Mouse (Mus musculus) heart, postnatal 10 days (tissue): ENCODE measurements around the gene Gjd2. TPM values are rescaled to one million over a fixed set of nuclear protein-coding genes. Genes with fewer than 3 reads are reported as not detected.

Source experiments
- DNase-seq, 2 experiments: peaks; one replicate each; pipeline ENCODE4 v3.0.0; 2021
- intact Hi-C: fragments of 180-260 bp; cut with DNase I; formaldehyde crosslinking; loops from one replicate; pipeline ENCODE4 v1.15.1; 2025
- total RNA-seq, 2 experiments: library from RNA; stranded (reverse); gene quantifications; 2 replicates each; pipeline ENCODE4 v1.2.3; 2021

The Gjd2 gene
- total RNA-seq, result not detected

GRCm38 (mm10) chr2:114013295-114013771, at the start of gene Gjd2:
Gene Gjd2, minus strand, starts transcription at chr2:114013619.
- DNase-seq, result peak; percentile 10 to 13
- intact Hi-C loops, result no loop called here

GRCm38 (mm10) chr2:114060071-114060591, 46.7 kb upstream of the Gjd2 start:
- intact Hi-C loops, result no loop called here
- DNase-seq, result no peak

GRCm38 (mm10) chr2:114059608-114060007, 46.2 kb upstream of the Gjd2 start:
- intact Hi-C loops, result no loop called here
- no peak for DNase-seq

GRCm38 (mm10) chr2:114058226-114058796, 44.9 kb upstream of the Gjd2 start:
- intact Hi-C loops, result no loop called here

DNA sequence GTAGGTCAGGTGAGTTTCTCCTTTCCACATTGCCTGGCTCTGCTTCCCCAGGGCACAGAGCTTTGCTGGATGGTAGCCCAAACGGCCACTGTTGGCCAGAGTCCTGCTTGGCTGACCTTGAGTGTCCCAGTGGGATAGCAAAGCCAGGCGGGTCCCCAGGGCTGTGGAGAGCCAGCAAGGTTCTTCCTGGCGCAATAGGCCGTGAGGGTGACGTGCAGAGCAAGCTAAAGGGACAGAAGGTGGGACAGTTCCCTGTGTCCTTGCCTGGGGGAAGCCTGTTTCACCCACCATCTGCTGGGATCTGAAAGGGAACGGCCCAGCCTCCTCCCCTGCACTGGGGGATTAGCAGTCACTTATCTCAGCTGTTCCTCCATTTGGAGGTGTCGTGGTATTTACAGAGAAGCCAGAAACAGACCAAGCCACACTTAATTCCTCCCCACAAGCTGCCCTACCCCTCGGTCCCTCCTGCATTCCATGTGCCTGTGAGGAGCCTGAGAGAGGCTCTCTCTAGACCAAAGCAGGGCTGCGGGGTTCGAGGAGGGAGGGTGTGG, 44.0 kb upstream of the Gjd2 start:
- intact Hi-C loops, result loop anchor here (1.0 kb wide), 1 partner anchor 73 kb away; no protein-coding TSS in a partner anchor

More at GRCm38 (mm10) chr2:114058226-114058796, 44.9 kb upstream of the Gjd2 start:
- DNase-seq, result peak; percentile 69 to 78

DNA sequence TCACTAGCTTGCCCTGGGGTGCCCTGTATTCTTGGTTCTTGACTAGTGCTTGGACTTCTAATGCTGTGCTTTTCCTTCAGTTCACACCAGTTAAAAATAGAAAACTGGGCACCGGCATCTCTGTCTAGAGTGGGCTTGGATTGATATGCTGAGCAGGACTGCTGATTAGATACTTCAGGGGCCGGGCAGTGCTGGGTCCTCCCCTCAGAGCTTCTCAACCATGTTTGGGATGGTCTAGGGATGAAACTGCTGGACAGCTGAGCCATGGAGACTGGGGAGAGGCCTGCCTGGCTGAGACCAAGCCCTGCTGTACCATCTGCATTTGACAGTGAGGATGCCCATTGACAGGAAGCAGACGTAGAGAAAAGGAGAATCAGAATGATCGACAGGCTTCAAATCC, 40.7 kb upstream of the Gjd2 start:
- intact Hi-C loops, result no loop called here
- peak; percentile 70 to 83 for DNase-seq

More for the DNA sequence above, 44.0 kb upstream of the Gjd2 start:
- DNase-seq, result peak; percentile 94 to 95

DNA sequence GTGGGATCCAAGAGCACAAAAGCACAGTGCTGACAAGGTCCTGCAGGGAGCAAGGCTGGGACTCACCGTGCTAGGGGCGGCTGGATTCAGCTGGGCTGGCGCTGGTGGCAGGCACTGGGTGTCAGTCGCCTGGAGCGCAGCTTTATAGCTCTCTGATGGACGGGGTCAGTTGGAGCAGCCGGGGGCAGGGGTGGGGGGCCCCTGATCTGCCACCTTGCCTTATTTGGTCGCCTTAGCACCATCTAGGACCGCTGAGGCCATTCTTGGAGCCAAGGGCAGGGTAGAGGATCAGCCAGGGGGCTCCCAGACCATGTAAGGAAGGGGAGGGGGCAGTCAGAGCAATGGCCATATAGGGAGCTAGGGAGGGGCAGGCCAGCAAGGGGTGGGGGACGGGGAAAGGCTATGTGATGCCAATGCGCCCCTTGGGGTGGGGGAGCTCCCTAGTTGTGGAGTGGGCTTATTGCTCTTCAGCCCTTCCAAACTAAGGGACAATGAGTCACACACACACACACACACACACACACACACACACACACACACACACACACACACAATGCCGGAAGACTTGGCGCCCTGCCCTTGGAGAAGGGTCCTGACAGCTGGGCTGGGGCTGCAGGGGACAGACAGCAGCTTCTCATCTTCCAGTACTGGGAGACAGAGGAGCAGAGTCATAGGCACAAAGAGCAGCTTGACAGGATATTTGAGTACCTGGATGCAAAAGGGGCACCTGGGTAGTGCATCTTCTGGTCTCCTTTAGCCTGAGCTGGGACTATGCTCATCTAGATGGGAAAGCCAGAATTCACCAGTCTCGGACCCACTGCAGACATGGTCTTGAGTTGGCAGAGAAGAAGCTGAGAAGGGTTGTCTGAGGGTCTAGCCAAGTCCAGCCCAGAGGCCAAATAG, 39.5 kb upstream of the Gjd2 start, which contains the start of gene Actc1:
Actc1 (minus strand) TSS at position 853 of the 903 bp plus-strand sequence.
- peak; percentile 87 for DNase-seq
- intact Hi-C loops, result no loop called here

GRCm38 (mm10) chr2:114051871-114052241, 38.4 kb upstream of the Gjd2 start:
- DNase-seq, result no peak
- intact Hi-C loops, result no loop called here

- DNase-seq, result peak in 1 of 2 experiments; percentile 33
- intact Hi-C loops, result no loop called here
Measured at GRCm38 (mm10) chr2:114051111-114051870, 37.9 kb upstream of the Gjd2 start.

- intact Hi-C loops, result no loop called here
- peak in 1 of 2 experiments; percentile 30 for DNase-seq
Measured at GRCm38 (mm10) chr2:114050150-114050549, 36.7 kb upstream of the Gjd2 start.

DNA sequence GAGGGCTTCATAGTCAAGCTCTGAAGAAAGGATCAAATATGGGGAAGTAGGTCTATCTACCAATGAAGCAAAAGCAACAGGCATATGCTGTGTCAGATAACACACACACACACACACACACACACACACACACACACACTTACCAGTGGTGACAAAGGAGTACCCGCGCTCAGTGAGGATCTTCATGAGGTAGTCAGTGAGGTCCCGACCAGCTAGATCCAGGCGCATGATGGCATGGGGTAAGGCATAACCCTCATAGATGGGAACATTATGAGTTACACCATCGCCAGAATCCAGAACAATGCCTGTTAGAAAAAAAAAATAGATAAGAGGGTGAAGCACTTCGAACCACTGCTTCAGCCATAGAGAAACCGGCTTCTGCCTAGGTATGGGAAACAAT, 36.0 kb upstream of the Gjd2 start:
- DNase-seq, result no peak
- intact Hi-C loops, result no loop called here

- DNase-seq, result no peak
- intact Hi-C loops, result no loop called here
Measured at GRCm38 (mm10) chr2:114047960-114048611, 34.7 kb upstream of the Gjd2 start.

GRCm38 (mm10) chr2:114046151-114046664, 32.8 kb upstream of the Gjd2 start:
- intact Hi-C loops, result no loop called here
- DNase-seq, result peak in 1 of 2 experiments; percentile 57

- DNase-seq, result no peak
- intact Hi-C loops, result no loop called here
Measured at GRCm38 (mm10) chr2:114037926-114038325, 24.5 kb upstream of the Gjd2 start.

GRCm38 (mm10) chr2:114032259-114032658, 18.8 kb upstream of the Gjd2 start:
- no peak for DNase-seq
- intact Hi-C loops, result no loop called here

- intact Hi-C loops, result no loop called here
- DNase-seq, result no peak
Measured at GRCm38 (mm10) chr2:114023383-114023782, 10.0 kb upstream of the Gjd2 start.

GRCm38 (mm10) chr2:114020210-114020563, 6.8 kb upstream of the Gjd2 start:
- no peak for DNase-seq
- intact Hi-C loops, result no loop called here

DNA sequence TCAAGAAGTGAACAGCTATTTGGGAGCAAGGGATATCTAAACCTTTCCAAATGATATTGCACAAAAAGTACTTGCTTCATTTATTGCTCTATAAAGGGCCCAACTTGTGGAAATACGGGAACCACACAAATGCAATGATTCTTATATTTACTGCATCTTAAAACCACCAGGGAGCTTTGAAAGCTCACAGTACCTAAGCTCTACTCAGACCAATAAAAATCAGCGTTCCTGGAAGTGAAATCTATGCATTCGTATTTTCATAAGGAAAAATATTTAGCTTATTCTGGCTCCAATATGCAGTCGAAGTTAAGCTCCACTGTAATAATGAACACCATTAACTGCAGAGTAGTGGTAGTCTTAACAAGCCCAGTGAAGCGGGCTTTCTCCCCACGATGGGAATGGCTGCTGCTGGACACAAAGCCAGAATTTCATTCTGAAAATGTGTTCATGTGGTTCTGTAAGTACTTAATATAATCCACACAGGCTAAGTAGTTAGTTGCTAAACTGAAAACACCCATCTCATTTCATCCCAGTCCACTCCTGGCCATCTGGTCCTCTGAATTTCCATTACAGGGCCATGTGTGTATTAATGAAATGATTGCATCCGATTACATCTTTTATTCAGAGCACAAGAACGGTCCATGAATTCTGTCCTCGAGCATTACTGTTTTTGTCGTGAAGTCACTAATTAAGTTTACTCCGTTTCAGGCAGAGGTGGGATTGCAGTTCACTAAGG, 6.2 kb upstream of the Gjd2 start:
- intact Hi-C loops, result no loop called here
- no peak for DNase-seq

- intact Hi-C loops, result no loop called here
- no peak for DNase-seq
Measured at GRCm38 (mm10) chr2:114018136-114018535, 4.7 kb upstream of the Gjd2 start.
